Mouse (Mus musculus) stomach, postnatal 0 days (tissue): Measurements from ENCODE around the gene St3gal6. TPM values are rescaled to one million over a fixed set of nuclear protein-coding genes. Genes with fewer than 3 reads are reported as not detected.

Source experiments
- ATAC-seq: fragments of 200-750 bp; cut with Nextera tagmentation; 2 replicates; pipeline ENCODE4 v1.8.0; 2017; ENCODE audit not compliant: low FRiP score, low TSS enrichment
- DNase-seq: peaks from one replicate; pipeline ENCODE4 v3.0.0-alpha.2; 2016; ENCODE audit warnings: low spot score
- H3K27ac ChIP-seq: fragments of 300-500 bp; sonication (generic); replicated peaks from 2 replicates; pipeline ENCODE4 v1.5.1; 2014; ENCODE audit warnings: mild to moderate bottlenecking, control low read depth
- H3K27me3 ChIP-seq: fragments of 300-500 bp; sonication (generic); 2 replicates; pipeline ENCODE4 v1.6.1; 2014; ENCODE audit warnings: low read length; ENCODE audit not compliant: control insufficient read depth, insufficient read depth
- H3K36me3 ChIP-seq: fragments of 300-500 bp; sonication (generic); 2 replicates; pipeline ENCODE4 v1.6.1; 2014; ENCODE audit warnings: low read length, mixed read lengths; ENCODE audit not compliant: control insufficient read depth, insufficient read depth
- H3K4me1 ChIP-seq: fragments of 300-500 bp; sonication (generic); replicated peaks from 2 replicates; pipeline ENCODE4 v1.6.1; 2014; ENCODE audit warnings: antibody characterized with exemption; ENCODE audit not compliant: control insufficient read depth, insufficient read depth
- H3K4me2 ChIP-seq: fragments of 300-500 bp; sonication (generic); replicated peaks from 2 replicates; pipeline ENCODE4 v1.6.1; 2014; ENCODE audit warnings: low read depth, mild to moderate bottlenecking, control low read depth, moderate library complexity
- H3K4me3 ChIP-seq: fragments of 300-500 bp; sonication (generic); 2 replicates; pipeline ENCODE4 v1.5.1; 2014; ENCODE audit warnings: low read depth, low read length, control low read depth
- H3K9ac ChIP-seq: fragments of 300-500 bp; sonication (generic); 2 replicates; pipeline ENCODE4 v1.6.1; 2014; ENCODE audit warnings: mild to moderate bottlenecking, low read length, control low read depth, mixed read lengths
- H3K9me3 ChIP-seq: fragments of 300-500 bp; sonication (generic); 2 replicates; pipeline ENCODE4 v1.6.1; 2016; ENCODE audit warnings: low read length; ENCODE audit not compliant: control insufficient read depth
- CTCF ChIP-seq: IDR thresholded peaks from 2 replicates; pipeline ENCODE4 v1.5.1; 2016; ENCODE audit warnings: antibody characterized with exemption, low read depth, mild to moderate bottlenecking, moderate library complexity
- EP300 ChIP-seq: optimal IDR thresholded peaks from 2 replicates; pipeline ENCODE3; 2016; ENCODE audit warnings: antibody characterized with exemption
- WGBS: fragments of 180-500 bp; shearing (Covaris S2); extraction: QIAGEN DNeasy Blood & Tissue Kit; methylation state at CpG from one replicate; pipeline ENCODE4 v1.1.7; 2014; 5-methylcytosine and 5-hydroxymethylcytosine counted together
- polyA plus RNA-seq: library from polyadenylated mRNA; unstranded; fragments of >200 nt; fragmentation: Nextera tagmentation; extraction: Ambion mirVana; gene quantifications from 2 replicates; pipeline ENCODE4 v1.2.1, GENCODE M21; 2015

St3gal6 gene
- polyA plus RNA-seq, 1 experiment from 2014 or later = 8.0 TPM

DNA sequence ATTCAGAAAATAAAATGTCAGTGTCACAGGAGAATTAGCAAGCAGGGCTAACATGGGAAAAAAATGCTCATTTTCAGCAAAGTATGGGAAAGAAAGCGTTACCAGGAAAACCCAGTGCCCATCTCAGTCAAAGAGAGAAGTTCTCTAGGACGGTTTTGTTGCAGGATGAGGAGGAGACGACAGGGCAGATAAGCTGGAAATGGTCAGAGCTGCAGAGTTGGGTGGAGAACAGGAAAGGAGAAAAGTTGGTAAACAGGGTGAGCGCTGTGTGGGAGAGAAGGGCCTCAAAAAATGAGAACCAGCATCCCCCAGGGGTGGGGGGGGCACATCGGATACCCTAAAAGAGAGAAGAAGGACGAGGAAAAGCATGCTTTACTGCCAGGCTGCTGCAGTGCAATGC is 67.1 kb downstream of the St3gal6 start:
- H3K4me1 ChIP-seq = no peaks in the 10 kb centered on the region
- no peak overlapping the region for H3K4me2 ChIP-seq
- H3K4me3 ChIP-seq = no peak overlapping the region
- WGBS = 79% methylated on average over 6 of the region's 6 CpGs
- H3K27ac ChIP-seq = no peak overlapping the region
- no peak for DNase-seq
- 0 out of 2 replicates have a peak, but pooled peaks cover 7% of the 10 kb centered on the region for H3K36me3 ChIP-seq
- TF ChIP-seq EP300 (no peak), CTCF (no peak)
- no peaks in the 10 kb centered on the region for H3K9me3 ChIP-seq
- H3K27me3 ChIP-seq = no peaks in the 10 kb centered on the region
- ATAC-seq = no peak
- H3K9ac ChIP-seq = no peak overlapping the region

DNA sequence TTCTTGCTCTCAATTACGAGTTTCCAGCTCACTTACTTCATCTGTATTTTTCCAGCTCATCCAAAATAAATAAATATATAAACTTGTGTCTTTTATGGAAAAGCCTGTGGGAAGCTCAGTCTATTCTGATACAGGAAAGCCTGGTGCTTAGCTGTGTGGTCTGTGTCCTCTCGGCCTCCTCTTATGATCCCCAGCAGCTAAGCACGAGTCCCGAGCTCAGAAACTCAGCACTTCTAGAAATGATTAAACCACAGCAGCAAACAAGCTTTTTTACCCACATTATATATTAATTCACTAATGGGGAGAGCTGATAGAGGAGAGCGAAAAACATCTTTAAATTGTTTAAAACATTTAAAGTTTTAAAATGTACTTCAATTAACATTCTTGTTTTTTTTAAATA is 67.6 kb downstream of the St3gal6 start:
- H3K4me1 ChIP-seq = no peaks in the 10 kb centered on the region
- ATAC-seq (no peak), DNase-seq (no peak)
- TF ChIP-seq EP300 = no peak
- TF ChIP-seq CTCF = no peak
- no peak overlapping the region for H3K27ac ChIP-seq
- no peaks in the 10 kb centered on the region for H3K27me3 ChIP-seq
- no peak overlapping the region for H3K9ac ChIP-seq
- WGBS = 90% methylated on average over 5 of the region's 5 CpGs
- H3K4me3 ChIP-seq = no peak overlapping the region
- 0 out of 2 replicates have a peak, but pooled peaks cover 7% of the 10 kb centered on the region for H3K36me3 ChIP-seq
- H3K9me3 ChIP-seq = no peaks in the 10 kb centered on the region
- no peak overlapping the region for H3K4me2 ChIP-seq

DNA sequence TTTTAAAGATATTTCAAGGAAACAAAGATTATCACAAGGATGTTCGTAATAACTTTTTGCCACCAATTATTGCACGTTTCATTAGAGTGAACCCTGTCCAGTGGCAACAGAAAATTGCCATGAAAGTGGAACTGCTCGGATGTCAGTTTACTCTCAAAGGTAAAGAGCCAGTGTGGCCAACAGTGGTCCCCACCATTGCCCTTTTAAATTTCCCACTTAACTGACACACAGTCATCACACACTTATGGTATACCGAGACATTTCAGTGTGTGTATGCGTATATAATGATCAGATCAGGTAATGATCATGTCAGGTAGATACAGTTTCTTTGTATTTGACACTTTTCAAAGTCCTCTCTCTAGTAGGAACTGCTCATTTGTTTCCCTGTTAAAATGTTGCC is 68.9 kb downstream of the St3gal6 start:
- WGBS = 85% methylated on average over 5 of the region's 5 CpGs

DNA sequence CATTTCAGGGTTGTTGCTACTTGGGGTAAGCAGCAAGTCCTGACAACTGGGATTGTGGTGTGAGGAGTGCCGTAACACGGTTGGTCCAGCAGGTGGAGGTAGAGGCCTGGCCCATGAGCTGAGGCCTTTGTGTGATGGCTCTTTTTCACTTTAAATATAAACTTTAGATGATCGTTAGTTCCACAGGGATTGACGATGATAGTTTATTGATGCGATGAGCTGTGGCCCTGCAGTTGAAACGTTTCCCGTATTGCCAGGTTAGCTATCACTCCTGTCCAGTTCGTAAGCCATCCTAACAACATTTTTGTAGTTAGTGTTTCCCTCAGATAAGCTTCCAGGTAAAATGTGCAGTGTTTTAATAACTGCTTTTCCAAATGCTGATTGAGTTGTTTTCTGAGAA is 69.4 kb downstream of the St3gal6 start:
- H3K4me2 ChIP-seq = no peak overlapping the region
- H3K36me3 ChIP-seq = 0 out of 2 replicates have a peak, but pooled peaks cover 7% of the 10 kb centered on the region
- ATAC-seq = peak; percentile 71; the same call in 1 of the 2 replicates

More for the DNA sequence above, 68.9 kb downstream of the St3gal6 start:
- Histone ChIP-seq H3K27ac (no peak overlapping the region), H3K4me1 (no peaks in the 10 kb centered on the region), H3K9me3 (no peaks in the 10 kb centered on the region), H3K9ac (no peak overlapping the region), H3K4me3 (no peak overlapping the region), H3K27me3 (no peaks in the 10 kb centered on the region), H3K4me2 (no peak overlapping the region), H3K36me3 (0 out of 2 replicates have a peak, but pooled peaks cover 7% of the 10 kb centered on the region)
- ATAC-seq = no peak
- TF ChIP-seq EP300 = no peak
- TF ChIP-seq CTCF = no peak
- DNase-seq = no peak

DNA sequence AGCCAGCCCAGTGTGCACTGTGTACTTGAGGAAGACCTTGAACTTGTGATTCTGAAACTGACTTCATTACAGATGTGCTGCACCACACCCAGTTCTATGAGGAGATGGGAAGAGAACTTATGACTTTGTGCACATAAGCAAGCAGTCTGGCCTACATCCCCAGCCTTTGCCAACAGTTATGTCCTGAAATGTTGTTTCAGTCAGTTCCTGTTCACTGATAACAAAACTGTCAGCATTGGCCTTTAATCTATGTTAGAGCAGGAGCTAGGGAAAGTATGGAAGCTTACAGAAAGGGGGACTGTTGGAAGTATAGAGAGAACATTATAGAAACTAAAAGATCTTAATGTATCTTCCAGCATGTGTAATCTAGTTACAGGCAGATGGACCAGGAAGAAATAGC is 70.2 kb downstream of the St3gal6 start:
- Histone ChIP-seq H3K9ac (no peak overlapping the region), H3K36me3 (0 out of 2 replicates have a peak, but pooled peaks cover 7% of the 10 kb centered on the region), H3K4me1 (no peaks in the 10 kb centered on the region), H3K4me2 (no peak overlapping the region), H3K27me3 (no peaks in the 10 kb centered on the region), H3K4me3 (no peak overlapping the region), H3K9me3 (no peaks in the 10 kb centered on the region), H3K27ac (no peak overlapping the region)
- ATAC-seq = no peak
- no peak for DNase-seq
- TF ChIP-seq EP300 (no peak), CTCF (no peak)

More for the DNA sequence above, 69.4 kb downstream of the St3gal6 start:
- Histone ChIP-seq H3K4me3 (no peak overlapping the region), H3K9me3 (no peaks in the 10 kb centered on the region), H3K27ac (no peak overlapping the region), H3K9ac (no peak overlapping the region), H3K27me3 (no peaks in the 10 kb centered on the region), H3K4me1 (no peaks in the 10 kb centered on the region)
- TF ChIP-seq CTCF (peak; percentile 94), EP300 (no peak)
- WGBS = 51% methylated on average over 8 of the region's 8 CpGs
- DNase-seq = peak; percentile 62

DNA sequence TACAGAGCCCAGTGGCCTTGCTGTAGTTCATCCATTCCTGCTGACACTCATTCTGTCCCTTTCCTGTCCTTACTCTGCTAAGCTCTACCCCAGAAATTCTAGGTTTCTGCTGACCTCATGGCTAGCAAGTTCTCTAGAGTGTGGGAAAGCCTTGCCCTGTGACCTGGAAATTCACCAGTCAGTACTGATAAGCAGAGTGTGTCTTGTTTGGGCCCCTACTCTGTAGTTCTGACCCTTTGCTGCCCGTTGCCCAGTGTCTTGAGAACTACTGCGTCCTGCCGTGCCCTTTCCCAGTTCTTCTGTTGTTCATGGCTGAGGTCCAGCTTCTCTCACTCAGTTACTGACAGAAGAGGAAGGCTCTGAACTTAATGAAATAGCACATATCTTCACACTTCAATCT is 70.9 kb downstream of the St3gal6 start:
- no peaks in the 10 kb centered on the region for H3K4me1 ChIP-seq
- H3K36me3 ChIP-seq = 0 out of 2 replicates have a peak, but pooled peaks cover 7% of the 10 kb centered on the region
- H3K27me3 ChIP-seq = no peaks in the 10 kb centered on the region
- TF ChIP-seq CTCF (no peak), EP300 (no peak)
- 0 out of 2 replicates have a peak, but pooled peaks have one; percentile 40 for ATAC-seq
- H3K9me3 ChIP-seq = no peaks in the 10 kb centered on the region
- 54% methylated on average over 3 of the region's 3 CpGs for WGBS
- no peak for DNase-seq
- no peak overlapping the region for H3K9ac ChIP-seq
- no peak overlapping the region for H3K4me3 ChIP-seq
- H3K27ac ChIP-seq = no peak overlapping the region
- H3K4me2 ChIP-seq = no peak overlapping the region
